Mouse (Mus musculus): ENCODE data around the gene Slc35g3.

- TF ChIP-seq POLR2A (IDR thresholded peaks at IDR 0.05; ENCODE audit: borderline replicate concordance, low read depth, low read length) = no peak
- TF ChIP-seq CTCF (IDR thresholded peaks at IDR 0.05; ENCODE audit: low read depth, low read length) = no peak
Measured at GRCm38 (mm10) chr11:69784793-69785272, 23.1 kb upstream of the Slc35g3 start.

Measured in bone marrow macrophage, adult 2 months (primary cell).